Mouse (Mus musculus) lung, postnatal 0 days (tissue): ENCODE data around the gene Nsmce3.

ENCODE experiments used
- CTCF ChIP-seq: IDR thresholded peaks from 2 replicates; pipeline ENCODE4 v1.5.1; 2016; ENCODE audit warnings: antibody characterized with exemption, mild to moderate bottlenecking
- EP300 ChIP-seq: IDR thresholded peaks from 2 replicates; pipeline ENCODE4 v1.6.1; 2016; ENCODE audit warnings: antibody characterized with exemption, mild to moderate bottlenecking, control low read depth

DNA sequence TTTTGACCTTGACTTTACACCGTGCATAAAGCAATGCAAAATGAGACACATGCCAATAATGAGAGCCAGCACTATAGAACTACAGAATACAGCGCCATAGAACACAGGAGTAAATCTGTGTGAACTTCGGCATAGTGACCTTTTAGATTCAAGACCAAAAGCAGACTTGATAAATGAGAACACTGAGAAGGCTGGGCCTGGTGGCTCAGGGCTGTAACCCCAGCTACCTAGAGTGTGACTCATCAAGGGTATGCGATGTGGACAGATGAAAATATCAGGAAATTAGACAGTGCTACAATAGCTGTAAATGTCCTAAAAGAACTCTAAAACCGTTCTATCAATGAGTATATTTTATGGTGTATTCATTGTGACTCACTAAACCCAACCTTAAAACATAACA is 7.6 kb upstream of the Nsmce3 start:
- TF ChIP-seq EP300, result no peak
- TF ChIP-seq CTCF, result no peak
